Mouse (Mus musculus): ENCODE data around the gene Cwh43.

The Cwh43 gene

DNA sequence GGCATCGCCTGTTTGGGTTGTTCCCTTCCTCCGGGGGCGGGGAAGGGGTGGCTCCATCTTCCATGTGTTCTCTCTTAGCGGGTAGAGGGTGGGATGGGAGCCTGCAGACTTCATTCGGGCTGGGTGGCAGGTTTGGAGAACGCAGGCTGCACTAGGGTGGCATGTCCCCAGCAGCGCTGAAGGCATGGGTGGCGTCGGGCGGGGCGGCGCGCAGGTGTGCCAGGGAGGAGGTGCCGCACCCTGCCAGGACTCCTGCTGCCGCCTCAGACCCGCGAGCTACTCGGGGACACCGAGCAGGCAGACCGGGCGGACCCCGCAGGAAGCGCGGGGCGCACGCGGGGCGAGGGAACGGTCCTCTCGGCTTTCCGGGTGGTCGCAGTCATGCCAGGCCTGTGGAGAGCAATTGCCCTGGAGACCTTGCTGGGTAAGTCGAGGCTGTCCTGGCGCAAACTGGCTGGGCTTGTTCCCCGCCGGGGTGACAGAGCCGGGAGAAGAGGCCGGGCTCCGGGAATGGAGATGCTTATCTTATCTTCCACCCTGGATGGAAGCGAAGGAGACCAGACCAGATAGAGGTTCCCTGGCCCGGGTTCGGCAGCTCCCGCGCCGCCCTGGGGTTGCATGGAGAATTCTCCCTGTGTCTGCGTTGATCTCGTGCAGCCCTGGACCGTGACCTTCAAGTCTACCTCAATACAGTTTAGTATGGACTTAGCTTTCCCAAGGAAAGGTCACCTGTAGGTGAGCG lies at the start of gene Cwh43:
TSS of gene Cwh43 (plus strand) at position 95 of the 742 bp plus-strand sequence.
- WGBS: 4% methylated on average over 49 of the region's 49 CpGs

DNA sequence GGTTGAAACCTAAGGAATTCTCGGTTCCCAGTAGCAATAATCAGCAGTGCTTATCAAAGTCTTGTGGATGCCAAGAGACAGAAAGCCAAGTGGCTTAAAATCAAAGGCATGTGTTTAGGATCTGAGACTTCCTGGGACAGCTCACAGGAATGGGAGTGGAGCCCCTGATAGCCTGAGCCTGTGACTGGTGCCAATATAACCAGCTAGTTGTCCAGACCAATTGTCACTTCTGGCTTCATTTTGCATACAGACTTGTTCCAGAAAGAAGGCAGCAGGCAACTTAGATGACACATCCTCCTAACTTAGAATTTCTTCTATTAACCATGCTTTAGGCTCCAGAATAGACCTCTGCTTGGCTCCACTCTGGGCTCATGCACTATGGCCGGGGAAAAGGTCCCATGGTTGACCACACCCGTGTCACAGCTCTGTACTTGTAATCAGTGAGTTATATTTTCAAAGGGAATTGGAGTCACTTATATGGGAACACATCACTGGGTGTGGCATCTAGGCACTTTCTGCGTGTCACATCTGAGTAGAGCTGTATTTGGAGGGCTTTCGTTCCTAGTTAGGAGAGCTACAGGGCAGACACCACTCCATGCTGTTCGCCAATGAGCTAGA lies 46.6 kb upstream of the Cwh43 start:
- 55% methylated on average over 6 of the region's 6 CpGs for WGBS

DNA sequence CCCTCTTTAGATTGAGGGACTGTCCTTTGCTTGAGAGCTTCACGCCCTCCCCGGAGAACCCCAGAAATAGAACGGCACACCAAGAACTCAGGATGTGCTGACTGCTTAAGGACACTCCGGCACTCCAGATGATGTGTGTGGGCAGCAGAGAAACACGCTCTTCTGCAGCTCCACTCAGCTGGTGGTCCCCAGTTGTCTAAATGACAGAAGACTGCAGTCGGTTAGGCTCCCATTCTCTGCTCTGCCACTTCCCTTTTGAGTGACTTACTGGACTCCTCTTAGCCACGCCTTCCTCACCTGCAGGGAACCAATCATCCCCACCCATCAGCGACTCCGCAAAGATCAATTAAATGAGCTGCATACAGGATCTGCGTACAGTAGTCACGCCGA lies 46.1 kb upstream of the Cwh43 start:
- WGBS: 30% methylated on average over 12 of the region's 12 CpGs

DNA sequence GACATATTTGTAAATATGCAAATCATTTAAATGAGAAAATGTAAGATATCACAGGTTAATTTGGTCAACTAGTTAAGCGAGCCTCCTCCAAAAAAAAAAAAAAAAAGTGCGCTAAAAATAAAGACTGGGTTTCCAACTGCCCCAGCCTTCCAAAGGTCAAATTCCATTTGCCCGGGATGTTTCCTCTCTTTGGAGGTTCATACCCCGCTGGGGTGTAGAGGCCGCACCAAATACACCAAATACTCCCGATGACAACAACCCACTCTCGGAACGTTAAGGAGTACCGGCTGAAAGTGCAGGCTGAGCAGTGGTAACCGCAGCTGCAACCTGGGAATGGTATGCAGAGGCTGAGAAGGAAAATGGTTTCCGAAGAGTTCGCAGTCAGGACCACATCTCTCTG lies 45.6 kb upstream of the Cwh43 start:
- WGBS: 47% methylated on average over 12 of the region's 12 CpGs

DNA sequence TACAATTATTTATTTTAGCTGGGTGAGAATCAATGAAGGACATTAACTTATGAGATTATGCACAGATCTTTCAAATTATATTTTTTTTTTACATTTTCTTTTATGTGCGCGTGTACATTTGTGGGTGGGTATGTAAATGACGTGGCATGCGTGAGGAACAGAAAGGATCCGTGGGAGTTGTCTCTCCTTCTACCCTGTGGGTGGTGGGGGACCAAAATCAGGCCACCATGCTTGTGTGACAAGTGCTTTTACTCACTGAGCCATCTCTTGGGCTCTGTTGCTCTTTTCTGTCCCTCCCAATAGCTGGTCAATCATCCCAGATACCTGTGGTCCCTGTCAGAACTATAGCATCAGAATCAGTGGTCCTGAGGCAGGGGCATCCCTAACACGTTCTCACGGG lies 43.5 kb upstream of the Cwh43 start:
- WGBS: 63% methylated on average over 7 of the region's 7 CpGs

DNA sequence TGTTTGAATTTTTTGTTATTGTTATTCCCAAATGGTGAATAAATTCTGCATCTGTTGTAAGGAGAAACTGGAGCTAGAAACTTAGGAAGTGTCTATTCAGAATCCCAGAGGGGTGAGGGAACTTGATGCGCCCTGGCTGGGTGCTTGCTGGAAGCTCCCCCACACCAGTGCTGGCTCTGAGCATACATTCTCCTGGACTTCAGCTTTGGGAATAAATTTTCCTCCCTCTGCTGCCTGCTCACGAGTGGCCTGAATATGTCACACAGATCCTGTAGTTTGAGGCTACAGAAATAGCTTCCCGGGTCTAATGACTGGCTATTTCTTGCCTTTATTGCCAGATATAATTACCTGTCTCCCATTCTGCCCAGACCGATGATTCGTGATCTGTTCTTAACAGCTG lies 43.1 kb upstream of the Cwh43 start:
- WGBS: 64% methylated on average over 5 of the region's 5 CpGs

DNA sequence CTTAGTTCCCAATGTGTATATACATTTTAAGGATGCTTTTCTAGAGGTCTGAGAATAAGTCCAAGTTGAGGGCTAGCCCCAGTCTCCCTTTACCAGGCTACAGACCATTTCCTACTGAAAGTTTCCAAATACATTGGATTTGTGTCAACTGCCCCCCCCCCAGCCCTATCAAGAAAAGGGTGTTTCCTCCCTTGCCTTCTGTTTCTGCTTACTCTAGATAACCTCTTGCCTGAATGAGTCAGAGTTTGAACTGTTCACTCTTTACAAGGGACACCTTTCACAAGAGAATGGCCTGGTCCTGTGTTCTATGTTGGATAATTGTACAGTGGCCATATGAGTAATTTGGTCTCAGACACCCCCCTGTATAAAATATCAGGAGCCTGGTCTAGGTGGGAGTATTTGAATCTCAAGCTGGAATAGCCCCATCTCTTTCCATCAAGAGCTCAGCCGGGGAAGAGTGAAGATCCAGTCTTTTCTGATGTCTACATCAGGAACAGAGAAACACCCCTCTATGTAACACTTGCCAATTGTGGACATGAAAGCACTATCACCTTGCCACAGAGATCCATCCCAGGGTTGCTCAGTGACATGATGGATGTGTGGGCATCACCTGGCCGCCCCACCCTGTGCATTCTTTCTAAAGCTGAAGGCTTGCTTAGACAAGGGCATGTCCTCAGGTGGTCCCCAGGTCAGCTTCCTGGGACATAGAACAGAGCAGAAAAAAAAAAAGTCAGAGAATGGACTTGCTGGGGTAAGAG lies 41.6 kb upstream of the Cwh43 start:
- WGBS: 90% methylated on average over 2 of the region's 2 CpGs

DNA sequence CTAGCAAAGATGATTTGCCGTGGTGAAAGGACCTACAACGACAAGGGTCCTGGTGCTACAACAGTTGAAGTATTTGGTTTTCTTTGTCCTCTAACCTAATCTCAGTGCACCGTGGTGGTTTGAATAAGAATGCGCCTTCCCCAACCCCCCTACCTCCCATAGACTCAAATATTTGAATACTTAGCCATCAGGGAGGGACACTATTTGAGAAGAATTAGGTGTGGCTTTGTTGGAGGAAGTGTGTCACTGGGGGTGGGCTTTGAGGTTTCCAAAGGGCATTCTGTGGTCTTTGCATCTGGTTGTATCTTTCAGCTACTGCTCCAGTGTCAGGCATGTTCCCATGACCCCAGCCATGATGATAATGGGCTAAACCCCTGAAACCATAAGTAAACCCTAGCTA lies 38.0 kb upstream of the Cwh43 start:
- 97% methylated on average over 4 of the region's 4 CpGs for WGBS

DNA sequence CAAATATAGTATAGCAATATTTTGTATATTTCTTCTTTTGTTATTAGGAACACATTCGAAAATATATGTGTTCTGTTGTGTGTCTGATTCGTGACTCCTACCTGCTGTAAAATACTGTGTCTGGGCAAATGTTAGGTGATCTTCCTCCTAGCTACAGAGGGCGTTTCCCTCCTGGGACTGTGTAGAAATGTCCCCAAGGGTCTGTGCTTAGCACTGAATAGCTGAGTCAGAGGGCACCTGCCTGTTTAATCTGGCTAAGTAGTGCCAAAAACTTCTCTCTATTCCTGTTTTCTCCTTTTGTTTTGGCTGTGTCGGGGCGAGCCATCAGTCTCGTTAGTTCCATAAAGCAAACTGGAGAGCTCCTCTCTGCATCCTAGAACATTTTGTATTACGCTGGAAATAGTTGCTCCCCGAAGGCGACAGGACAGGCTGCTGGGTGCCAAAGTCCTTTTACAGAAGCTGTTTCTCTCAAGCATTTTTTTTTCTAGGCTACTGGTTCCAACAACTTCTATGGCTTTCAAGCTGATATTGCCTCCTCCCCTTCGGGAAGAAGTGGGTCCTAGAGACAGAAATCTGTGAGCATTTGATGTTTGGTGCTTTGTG lies 36.9 kb upstream of the Cwh43 start:
- 37% methylated on average over 10 of the region's 10 CpGs for WGBS

DNA sequence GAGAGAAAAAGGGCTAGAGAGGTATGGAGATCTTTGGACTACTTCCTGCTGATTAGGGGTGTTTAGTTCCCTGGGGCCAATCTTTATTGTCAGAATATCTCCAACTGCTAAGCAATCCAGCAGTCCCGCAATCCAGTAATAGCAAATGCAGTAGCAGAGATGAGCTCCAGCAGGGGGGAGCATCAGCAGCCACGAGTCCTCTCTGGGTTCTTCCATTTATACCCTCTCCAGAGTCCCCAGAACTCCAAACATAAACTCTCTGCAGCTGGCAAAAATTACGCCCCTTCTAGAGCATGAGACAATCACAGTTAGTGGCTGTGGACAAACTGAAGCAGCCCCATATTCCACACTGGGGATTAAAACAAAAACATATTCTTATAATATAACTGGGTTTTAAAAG lies 36.1 kb upstream of the Cwh43 start:
- 42% methylated on average over 3 of the region's 3 CpGs for WGBS

DNA sequence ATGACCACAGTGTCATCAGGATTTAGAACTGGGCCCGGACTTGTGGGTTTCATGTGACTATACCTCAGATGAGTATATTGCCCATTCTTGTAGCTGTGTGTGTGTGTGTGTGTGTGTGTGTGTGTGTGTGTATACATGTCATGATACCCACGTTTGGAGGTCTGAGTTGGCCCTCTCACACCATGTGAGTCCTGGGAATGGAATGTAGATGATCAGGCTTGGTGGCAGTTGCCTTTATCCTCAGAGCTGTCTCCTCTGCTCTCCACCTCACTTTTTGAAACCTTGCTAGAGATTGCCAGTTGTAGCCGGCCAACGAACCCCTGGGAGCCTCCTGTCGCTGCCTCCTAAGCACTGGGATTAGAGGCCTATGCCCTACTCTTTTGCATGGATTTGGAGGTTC lies 33.3 kb upstream of the Cwh43 start:
- WGBS: 86% methylated on average over 5 of the region's 5 CpGs

DNA sequence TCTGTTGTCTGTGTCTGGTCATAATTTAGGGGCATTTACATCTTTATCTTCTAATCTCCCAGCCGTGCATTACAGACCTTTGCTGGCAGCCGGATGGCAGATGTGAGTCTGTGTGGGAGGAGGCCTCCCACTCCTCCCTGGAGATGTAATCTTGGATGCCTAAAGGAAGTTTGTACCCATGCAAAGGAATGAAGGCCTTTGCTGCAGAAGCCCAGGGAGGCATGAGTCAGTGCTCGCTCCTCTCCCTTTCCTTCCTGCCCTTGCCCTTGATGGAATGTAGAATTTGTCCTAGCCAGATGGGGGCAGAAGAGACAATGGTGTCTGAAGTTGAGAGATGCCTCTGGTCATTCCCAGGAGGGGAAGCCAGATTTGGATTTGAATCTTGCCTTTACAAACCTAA lies 32.7 kb upstream of the Cwh43 start:
- WGBS: 45% methylated on average over 3 of the region's 3 CpGs

DNA sequence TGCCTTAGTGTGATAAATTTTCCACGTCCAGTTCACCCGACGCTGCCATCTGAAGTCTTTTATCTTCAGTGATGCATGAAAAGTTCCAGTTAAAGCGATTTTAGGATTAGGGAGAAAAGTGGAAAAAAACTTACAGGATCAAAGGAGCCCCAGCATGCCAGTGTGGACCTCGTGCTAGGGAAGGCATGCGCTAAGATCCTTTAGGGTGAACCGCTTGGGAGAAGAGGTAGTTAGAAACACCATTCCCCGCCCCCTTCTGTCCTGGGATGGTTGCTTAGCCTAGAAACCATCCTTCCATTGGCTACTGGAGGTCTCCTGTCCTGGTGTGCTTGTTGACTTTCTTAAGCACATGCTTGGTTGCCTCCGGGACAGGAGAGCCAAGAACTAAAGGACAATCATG lies 29.8 kb upstream of the Cwh43 start:
- 82% methylated on average over 9 of the region's 9 CpGs for WGBS

DNA sequence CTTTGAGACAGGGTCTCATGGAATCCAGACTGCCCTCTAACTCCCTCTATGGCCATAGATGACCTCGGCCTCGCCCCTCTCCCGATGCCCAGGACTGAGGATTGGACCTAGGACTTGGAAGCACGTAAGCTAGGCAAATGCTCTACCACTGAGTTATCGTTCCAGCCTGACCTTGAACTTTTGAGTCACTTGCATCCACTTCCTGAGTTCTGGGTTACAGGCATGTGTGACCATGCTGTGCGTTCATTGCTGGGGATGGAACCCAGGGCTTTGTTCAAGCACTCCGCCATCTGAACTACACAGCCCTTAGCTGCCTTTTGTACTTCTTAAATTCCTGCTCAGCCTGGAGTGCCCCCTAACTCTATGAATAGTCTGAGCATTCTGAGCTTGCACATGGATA lies 29.4 kb upstream of the Cwh43 start:
- WGBS: 90% methylated on average over 7 of the region's 7 CpGs

DNA sequence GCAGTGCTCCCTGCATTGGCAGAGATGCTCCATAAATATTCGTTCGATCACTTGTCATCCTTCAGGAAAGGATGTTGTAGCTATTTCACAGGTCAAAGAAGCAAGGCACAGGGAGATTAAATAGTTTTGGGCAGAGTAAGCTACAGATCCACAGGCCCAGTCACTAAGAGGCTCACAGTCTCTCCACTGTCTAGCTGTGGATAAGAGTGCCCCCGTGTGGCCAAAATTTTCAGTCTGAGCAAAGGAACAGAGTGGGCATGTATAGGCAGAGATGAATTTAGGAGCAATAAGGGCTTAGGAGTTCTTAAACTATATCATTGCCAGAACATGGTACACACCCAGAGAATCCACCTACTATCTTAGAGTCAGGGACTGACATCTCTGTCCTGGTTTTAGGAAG lies 26.0 kb upstream of the Cwh43 start:
- WGBS: 26% methylated on average over 3 of the region's 3 CpGs

DNA sequence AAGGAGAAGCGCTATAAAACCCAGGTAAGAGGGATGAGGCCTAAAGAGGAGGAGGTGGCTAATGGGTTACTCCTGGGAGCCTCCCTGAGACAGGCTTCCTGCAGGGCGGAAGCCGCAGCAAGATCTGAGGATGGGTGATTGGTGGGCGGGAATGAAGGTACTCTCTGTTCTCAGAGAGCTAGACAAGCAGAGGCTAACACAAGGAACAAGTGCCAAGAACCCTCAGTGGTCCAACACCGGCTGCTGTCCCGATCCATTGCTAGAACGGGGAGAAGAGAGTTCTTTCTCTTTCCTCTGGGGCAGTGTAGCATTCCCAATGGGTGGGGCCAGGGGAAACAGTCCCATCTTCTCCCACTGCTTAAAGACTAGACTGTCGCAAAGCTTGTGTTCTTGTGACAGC lies 25.0 kb upstream of the Cwh43 start:
- 50% methylated on average over 8 of the region's 8 CpGs for WGBS

DNA sequence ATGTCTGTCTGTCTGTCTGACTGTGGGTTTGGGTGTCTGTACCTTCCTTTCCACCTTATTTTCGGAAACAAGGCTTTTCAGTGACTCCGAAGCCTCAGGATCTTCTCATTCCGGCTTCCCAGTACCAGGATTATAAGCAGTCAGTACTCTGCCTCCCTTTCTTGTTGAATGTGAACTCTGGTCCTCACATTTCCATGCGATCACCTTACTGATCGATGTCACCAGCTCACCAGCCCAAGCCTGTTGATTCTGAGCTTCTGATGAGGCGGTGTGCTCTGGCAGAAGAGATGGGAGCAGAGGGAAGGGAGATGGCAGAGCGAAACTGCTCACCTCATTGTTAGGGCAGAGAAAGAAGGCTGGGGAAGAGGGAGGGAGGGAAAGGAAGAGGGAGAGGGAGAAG lies 24.4 kb upstream of the Cwh43 start:
- WGBS: 78% methylated on average over 7 of the region's 7 CpGs

DNA sequence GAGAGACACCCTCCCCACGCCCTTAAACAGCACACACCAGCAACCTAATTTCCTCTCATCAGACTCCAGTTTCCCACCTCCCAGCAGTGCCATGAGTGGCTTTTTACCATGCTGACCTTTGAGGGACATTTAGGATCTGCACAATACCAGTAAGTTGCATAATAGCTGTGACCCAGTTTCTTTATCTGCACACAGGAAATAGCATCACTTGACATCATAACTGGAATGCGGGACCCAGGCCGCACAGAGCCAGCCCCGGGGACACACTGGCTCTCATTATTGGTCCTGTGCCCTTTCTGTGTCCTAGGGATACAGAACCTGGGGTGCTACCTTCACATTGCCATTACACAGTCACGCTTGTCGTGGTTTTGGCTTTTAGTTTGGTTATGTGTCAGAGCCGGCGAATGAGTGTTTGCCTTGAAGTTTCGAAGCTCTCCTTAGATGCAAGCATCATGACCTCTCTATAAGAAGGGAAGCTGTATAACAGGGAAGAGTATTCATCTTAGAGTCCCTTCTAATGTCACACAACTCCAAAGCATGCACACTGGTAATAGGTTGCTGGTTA lies 23.8 kb upstream of the Cwh43 start:
- WGBS: 78% methylated on average over 9 of the region's 9 CpGs

DNA sequence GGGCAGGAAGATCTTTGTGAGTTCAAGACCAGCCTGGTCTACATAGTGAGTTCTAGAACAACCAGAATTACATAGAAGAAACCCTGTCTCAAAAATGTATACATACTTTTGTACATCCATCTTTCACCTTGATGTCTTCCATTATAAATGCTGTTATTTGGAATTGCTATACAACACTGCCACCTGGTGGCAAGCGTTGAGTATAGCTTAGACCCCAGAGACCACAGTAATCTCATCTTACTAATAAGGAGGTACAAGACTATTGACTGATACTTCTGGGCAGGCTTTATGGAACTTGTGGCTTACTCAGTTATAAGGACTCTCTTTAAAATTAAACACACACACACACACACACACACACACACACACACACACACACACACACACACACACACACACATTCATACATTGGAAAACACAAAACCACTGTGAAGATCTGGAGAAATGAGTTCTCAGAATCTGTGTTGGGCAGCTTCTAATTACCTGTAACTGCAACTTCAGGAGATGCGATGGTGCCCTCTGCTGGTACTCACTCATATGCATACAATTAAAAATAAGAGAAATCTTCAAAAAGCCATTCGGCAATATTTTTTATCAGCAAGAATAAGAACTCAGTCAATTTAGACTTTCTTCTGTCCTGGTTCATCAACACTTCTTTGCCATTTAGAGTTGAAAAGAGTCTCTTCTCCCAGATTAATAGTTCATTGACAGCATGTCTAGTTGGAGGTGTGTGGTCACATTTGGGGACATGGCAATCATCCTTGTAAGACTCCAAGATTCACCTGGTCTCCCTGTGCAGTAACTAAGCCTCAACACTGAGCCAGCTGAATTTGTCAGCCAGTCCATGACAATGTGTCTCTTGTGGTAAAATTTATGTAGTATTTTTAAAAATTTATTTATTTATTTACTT lies 22.9 kb upstream of the Cwh43 start:
- WGBS: 15% methylated on average over 3 of the region's 3 CpGs

DNA sequence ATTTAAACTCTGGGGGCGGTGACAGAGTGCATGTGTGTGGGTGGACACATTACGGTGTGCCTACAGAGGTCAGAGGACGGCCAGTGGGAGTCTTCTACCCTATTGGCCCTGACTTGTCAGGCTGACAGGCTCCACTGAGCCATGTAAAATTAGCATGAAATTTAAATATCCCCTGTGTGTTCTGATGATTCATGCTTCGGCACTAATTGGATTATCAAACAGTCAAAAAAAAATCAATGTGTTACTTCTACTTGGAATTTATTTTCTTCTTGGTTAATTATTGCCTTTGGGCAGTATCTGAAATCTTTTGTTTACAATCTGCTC lies 22.3 kb upstream of the Cwh43 start:
- WGBS: 56% methylated on average over 4 of the region's 4 CpGs

DNA sequence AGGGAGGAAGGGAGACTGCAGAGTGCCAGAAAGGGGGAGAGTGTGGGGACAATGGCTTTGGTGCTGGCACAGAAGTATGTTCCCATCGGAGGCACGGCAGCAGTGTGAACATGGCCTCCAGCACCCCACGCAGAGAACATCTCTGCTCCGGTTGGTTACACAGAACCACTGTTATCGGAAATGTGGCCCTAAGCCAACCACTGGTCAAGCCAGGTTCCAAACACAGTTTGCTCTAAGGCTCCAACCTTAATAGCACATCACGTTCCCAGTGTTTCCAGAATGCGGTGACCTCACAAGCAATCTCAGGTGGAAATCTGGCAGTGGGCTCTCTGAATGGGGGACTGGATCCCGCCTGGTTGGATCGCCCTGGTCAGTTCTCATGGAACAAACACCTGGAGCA lies 12.8 kb upstream of the Cwh43 start:
- WGBS: 89% methylated on average over 9 of the region's 9 CpGs
